8 mouse cellular contexts compared by ENCODE assay signal in genomic region chr5:139371631-139372401, GRCm38 (mm10). TPM values are rescaled to one million over a fixed set of nuclear protein-coding genes. Genes with fewer than 3 reads are reported as not detected.
DNase-seq lines count a peak whose midpoint lies in the region; ATAC-seq and TF ChIP-seq lines count a peak whose summit lies in the region.

No protein-coding gene starts in this region.

- H3K4me2 ChIP-seq in heart, embryonic 11.5 days, result peak overlapping the region; percentile 87
- H3K4me2 ChIP-seq in kidney, embryonic 15.5 days, result peak overlapping the region; percentile 68

- H3K36me3 ChIP-seq in heart, embryonic 11.5 days (ENCODE audit: control insufficient read depth, insufficient read depth, low read length), result no peaks in the 10 kb centered on the region
- no peaks in the 10 kb centered on the region for H3K36me3 ChIP-seq in kidney, embryonic 15.5 days
- no peaks in the 10 kb centered on the region for H3K36me3 ChIP-seq in liver, adult 2 months (ENCODE audit: control insufficient read depth, insufficient read depth, low read length)

- H3K9me3 ChIP-seq in heart, embryonic 11.5 days (replicated peaks; ENCODE audit: control insufficient read depth, low read length), result no peaks in the 10 kb centered on the region
- no peaks in the 10 kb centered on the region for H3K9me3 ChIP-seq in kidney, embryonic 15.5 days (replicated peaks)

- TF ChIP-seq CTCF in brain, embryonic 14.5 days (IDR thresholded peaks at IDR 0.05; ENCODE audit: borderline replicate concordance, extremely low read depth, insufficient read depth, insufficient read length), result no peak
- no peak; the same call in 1 of the 2 replicates for TF ChIP-seq CTCF in liver, adult 2 months (IDR thresholded peaks at IDR 0.05; ENCODE audit: low read depth, low read length)

- ATAC-seq in erythroblast, adult 5-6 weeks (replicated peaks; ENCODE audit: low FRiP score, poor library complexity, severe bottlenecking), result peak; percentile 89
- ATAC-seq in heart, embryonic 11.5 days (replicated peaks; ENCODE audit: insufficient number of reproducible peaks, low FRiP score, low TSS enrichment), result peak; percentile 88
- peak; percentile 92 for ATAC-seq in kidney, embryonic 15.5 days (replicated peaks; ENCODE audit: low FRiP score)
- peak; percentile 83 for ATAC-seq in monocyte, adult 5-6 weeks (replicated peaks; ENCODE audit: insufficient number of reproducible peaks, low FRiP score, low TSS enrichment, poor library complexity, severe bottlenecking)

- H3K27ac ChIP-seq in heart, embryonic 11.5 days (ENCODE audit: low read depth, low read length), result peak overlapping the region; percentile 86
- H3K27ac ChIP-seq in kidney, embryonic 15.5 days, result peak overlapping the region; percentile 83
- H3K27ac ChIP-seq in liver, adult 2 months (replicated peaks; ENCODE audit: insufficient read depth, low read depth, low read length), result peak overlapping the region; percentile 77

- WGBS in heart, embryonic 11.5 days (ENCODE audit: insufficient replicate concordance), result 2% methylated on average over 39 of the region's 39 CpGs
- WGBS in kidney, embryonic 15.5 days, result under 1% methylated on average over 39 of the region's 39 CpGs
- WGBS in liver, adult 2 months, result under 1% methylated on average over 39 of the region's 39 CpGs

- H3K4me3 ChIP-seq in heart, embryonic 11.5 days (ENCODE audit: low read depth, low read length), result peak overlapping the region; percentile 64
- H3K4me3 ChIP-seq in kidney, embryonic 15.5 days (replicated peaks), result peak overlapping the region; percentile 51
- H3K4me3 ChIP-seq in liver, adult 2 months (ENCODE audit: insufficient read depth, low read depth, low read length), result peak overlapping the region; percentile 52

- peaks cover 35% of the 10 kb centered on the region for H3K4me1 ChIP-seq in heart, embryonic 11.5 days (ENCODE audit: control insufficient read depth, insufficient read depth, low read length)
- H3K4me1 ChIP-seq in kidney, embryonic 15.5 days, result peaks cover 61% of the 10 kb centered on the region
- H3K4me1 ChIP-seq in liver, adult 2 months (ENCODE audit: control insufficient read depth, insufficient read depth, low read length), result peaks cover 62% of the 10 kb centered on the region

- no peaks in the 10 kb centered on the region for H3K27me3 ChIP-seq in heart, embryonic 11.5 days (ENCODE audit: control insufficient read depth, insufficient read depth, low read length)
- H3K27me3 ChIP-seq in kidney, embryonic 15.5 days, result no peaks in the 10 kb centered on the region
- H3K27me3 ChIP-seq in liver, adult 2 months (ENCODE audit: control insufficient read depth, insufficient read depth, low read length), result no peaks in the 10 kb centered on the region

- peak overlapping the region; percentile 93 for H3K9ac ChIP-seq in heart, embryonic 11.5 days (ENCODE audit: low read depth, low read length)
- H3K9ac ChIP-seq in kidney, embryonic 15.5 days, result peak overlapping the region; percentile 68
- H3K9ac ChIP-seq in liver, adult 2 months (ENCODE audit: low read depth, low read length), result peak overlapping the region; percentile 68

- peaks cover 3% of the 10 kb centered on the region; the same call in 1 of the 2 replicates for H3K79me2 ChIP-seq in liver, adult 2 months (ENCODE audit: control insufficient read depth, insufficient read depth, low read length)

- DNase-seq in CD4-positive, CD25-positive, alpha-beta regulatory T cell, adult 2 months (ENCODE audit: low read depth, low spot score), result peak; percentile 94
- DNase-seq in brain, embryonic 14.5 days (ENCODE audit: low read depth), result peak; percentile 96
- peak; percentile 91 for DNase-seq in liver, adult 2 months (ENCODE audit: extremely low read depth, low read depth, low spot score)
- DNase-seq in spleen, postnatal 36 days (ENCODE audit: low spot score in 2 of 2), result peak; percentile 90 to 92

- TF ChIP-seq POLR2A in brain, embryonic 14.5 days (IDR thresholded peaks at IDR 0.05; ENCODE audit: borderline replicate concordance, extremely low read depth, insufficient read depth, insufficient read length, poor library complexity, severe bottlenecking), result peak; percentile 85
- TF ChIP-seq POLR2A in liver, adult 2 months (IDR thresholded peaks at IDR 0.05; ENCODE audit: extremely low read depth, insufficient read depth, low read length), result peak; percentile 93

RNA-seq across cellular contexts. Expression of gene Gpr146, which starts 5.7 kb away (rescaled TPM):
- polyA plus RNA-seq in brain, embryonic 14.5 days (2012; rRNA removed), result 1.5 and 2.0 TPM in 2 replicates
- 27.3 and 37.2 TPM in 2 replicates for total RNA-seq in erythroblast, adult 5-6 weeks (2015; ENCODE audit: low replicate concordance)
- 49.4 and 58.3 TPM in 2 replicates for total RNA-seq in erythroblast, adult 5-6 weeks (2017; ENCODE audit: low replicate concordance)
- polyA plus RNA-seq in heart, embryonic 11.5 days (2014; fragmentation: Nextera tagmentation; extraction: Ambion mirVana), result 7.2 and 7.5 TPM in 2 replicates
- 4.1 and 5.4 TPM in 2 replicates for polyA plus RNA-seq in kidney, embryonic 15.5 days (2015; fragmentation: Nextera tagmentation; extraction: Ambion mirVana)
- total RNA-seq in liver, adult 2 months (2014; rRNA removed), result 36.5 and 57.1 TPM in 2 replicates
- 43.5 and 70.7 TPM in 2 replicates for polyA plus RNA-seq in liver, adult 2 months (2012; rRNA removed)
- 6.9 to 10.8 TPM (median 9.8 TPM) in 3 replicates for total RNA-seq in monocyte, adult 5-6 weeks (2017)

RNA-seq across cellular contexts. Expression of gene Cyp2w1, which starts 19.4 kb away (rescaled TPM):
- 1.7 and 2.4 TPM in 2 replicates for polyA plus RNA-seq in brain, embryonic 14.5 days (2012; rRNA removed)
- total RNA-seq in erythroblast, adult 5-6 weeks (2015; ENCODE audit: low replicate concordance), result not detected in 2 replicates
- total RNA-seq in erythroblast, adult 5-6 weeks (2017; ENCODE audit: low replicate concordance), result not detected in 2 replicates
- polyA plus RNA-seq in heart, embryonic 11.5 days (2014; fragmentation: Nextera tagmentation; extraction: Ambion mirVana), result not detected in 2 replicates
- 0.16 and 0.60 TPM in 2 replicates for polyA plus RNA-seq in kidney, embryonic 15.5 days (2015; fragmentation: Nextera tagmentation; extraction: Ambion mirVana)
- total RNA-seq in liver, adult 2 months (2014; rRNA removed), result not detected in 2 replicates
- polyA plus RNA-seq in liver, adult 2 months (2012; rRNA removed), result not detected in 2 replicates
- total RNA-seq in monocyte, adult 5-6 weeks (2017), result not detected in 3 replicates

RNA-seq across cellular contexts. Expression of gene Cox19, which starts 20.6 kb away (rescaled TPM):
- polyA plus RNA-seq in brain, embryonic 14.5 days (2012; rRNA removed), result 123 and 149 TPM in 2 replicates
- 4.2 and 6.5 TPM in 2 replicates for total RNA-seq in erythroblast, adult 5-6 weeks (2015; ENCODE audit: low replicate concordance)
- 7.7 and 8.8 TPM in 2 replicates for total RNA-seq in erythroblast, adult 5-6 weeks (2017; ENCODE audit: low replicate concordance)
- 85.3 and 95.2 TPM in 2 replicates for polyA plus RNA-seq in heart, embryonic 11.5 days (2014; fragmentation: Nextera tagmentation; extraction: Ambion mirVana)
- 96.2 and 102 TPM in 2 replicates for polyA plus RNA-seq in kidney, embryonic 15.5 days (2015; fragmentation: Nextera tagmentation; extraction: Ambion mirVana)
- total RNA-seq in liver, adult 2 months (2014; rRNA removed), result 23.6 and 25.2 TPM in 2 replicates
- polyA plus RNA-seq in liver, adult 2 months (2012; rRNA removed), result 82.4 and 86.1 TPM in 2 replicates
- 9.5 to 46.4 TPM (median 15.2 TPM) in 3 replicates for total RNA-seq in monocyte, adult 5-6 weeks (2017)

RNA-seq across cellular contexts. Expression of gene C130050O18Rik, which starts 33.3 kb away (rescaled TPM):
- polyA plus RNA-seq in brain, embryonic 14.5 days (2012; rRNA removed), result 0.20 and 0.33 TPM in 2 replicates
- total RNA-seq in erythroblast, adult 5-6 weeks (2015; ENCODE audit: low replicate concordance), result 1.9 and 2.1 TPM in 2 replicates
- 2.9 and 4.3 TPM in 2 replicates for total RNA-seq in erythroblast, adult 5-6 weeks (2017; ENCODE audit: low replicate concordance)
- 0.17 and 0.21 TPM in 2 replicates for polyA plus RNA-seq in heart, embryonic 11.5 days (2014; fragmentation: Nextera tagmentation; extraction: Ambion mirVana)
- polyA plus RNA-seq in kidney, embryonic 15.5 days (2015; fragmentation: Nextera tagmentation; extraction: Ambion mirVana), result 0.60 and 1.2 TPM in 2 replicates
- 0.18 and 0.54 TPM in 2 replicates for total RNA-seq in liver, adult 2 months (2014; rRNA removed)
- polyA plus RNA-seq in liver, adult 2 months (2012; rRNA removed), result 0.56 and 1.6 TPM in 2 replicates
- 28.4 to 51.7 TPM (median 32.7 TPM) in 3 replicates for total RNA-seq in monocyte, adult 5-6 weeks (2017)

RNA-seq across cellular contexts. Expression of gene Adap1, which starts 46.4 kb away (rescaled TPM):
- polyA plus RNA-seq in brain, embryonic 14.5 days (2012; rRNA removed), result 40.8 and 66.4 TPM in 2 replicates
- total RNA-seq in erythroblast, adult 5-6 weeks (2015; ENCODE audit: low replicate concordance), result 8.3 and 11.9 TPM in 2 replicates
- 5.4 and 9.1 TPM in 2 replicates for total RNA-seq in erythroblast, adult 5-6 weeks (2017; ENCODE audit: low replicate concordance)
- 1.4 and 2.5 TPM in 2 replicates for polyA plus RNA-seq in heart, embryonic 11.5 days (2014; fragmentation: Nextera tagmentation; extraction: Ambion mirVana)
- polyA plus RNA-seq in kidney, embryonic 15.5 days (2015; fragmentation: Nextera tagmentation; extraction: Ambion mirVana), result 2.1 and 2.2 TPM in 2 replicates
- total RNA-seq in liver, adult 2 months (2014; rRNA removed), result 1.5 TPM in 2 replicates
- polyA plus RNA-seq in liver, adult 2 months (2012; rRNA removed), result 0.60 and 1.3 TPM in 2 replicates
- 67.3 to 90.2 TPM (median 72.6 TPM) in 3 replicates for total RNA-seq in monocyte, adult 5-6 weeks (2017)

Comparison
In these comparisons a context has a peak if more than half of its experiments do, and no peak if none do; other contexts are left out.
1. Peak in every context shown above with its lines: DNase-seq, ATAC-seq, H3K4me3 ChIP-seq and H3K27ac ChIP-seq.